In genomic region chr6:88776336-88776923, GRCm38 (mm10) we compare ENCODE assay signal across 15 mouse cellular contexts. TPM values are rescaled to one million over a fixed set of nuclear protein-coding genes. Genes with fewer than 3 reads are reported as not detected.
A peak's percentile ranks its signal among the peaks of the same experiment; 100 is the strongest.
DNase-seq lines count a peak whose midpoint lies in the region; ATAC-seq and TF ChIP-seq lines count a peak whose summit lies in the region.
"Had no signal": no experiment of that assay in that cellular context is flagged by ENCODE, and none has a peak within 500 bp of the region (broad histone marks: within the 10 kb centered on the region; RNA-seq: fewer than 3 reads in every experiment).

No protein-coding gene starts in this region.

- 0 out of 2 replicates have a peak, but pooled peaks have one; percentile 26 for ATAC-seq in embryonic facial prominence, embryonic 13.5 days (ENCODE audit: insufficient number of reproducible peaks, insufficient read depth, low FRiP score, low TSS enrichment, low read depth)
- ATAC-seq: intestine, postnatal 0 days; Patski had no signal

- H3K9me3 ChIP-seq in embryonic facial prominence, embryonic 13.5 days = no peaks in the 10 kb centered on the region

- H3K27ac ChIP-seq in layer of hippocampus, adult 2 months = peak overlapping the region; percentile 59; the same call in 1 of the 2 replicates
- H3K27ac ChIP-seq in embryonic facial prominence, embryonic 13.5 days = no peak overlapping the region

- H3K4me1 ChIP-seq in embryonic facial prominence, embryonic 13.5 days = peaks cover 51% of the 10 kb centered on the region

- DNase-seq in gastrocnemius, adult 18-20 months (ENCODE audit: low spot score) = peak; percentile 61
- no peak for DNase-seq in gastrocnemius, postnatal 10 days
- DNase-seq in layer of hippocampus, adult 2 months (ENCODE audit: low spot score in 2 of 2) = no peak
- DNase-seq in layer of hippocampus, adult 18-20 months (ENCODE audit: low spot score in 2 of 2) = no peak
- DNase-seq in kidney, postnatal 36 days = peak; percentile 34 to 39
- DNase-seq in adipocyte (ENCODE audit: low spot score) = no peak
- no peak for DNase-seq in yolk sac, embryonic 10.5 days (ENCODE audit: low spot score)
- DNase-seq: cerebellum, postnatal 36 days; gastrocnemius, postnatal 14 days; lung, postnatal 36 days; thymus, postnatal 4 days had no signal

- no peak for TF ChIP-seq CTCF in layer of hippocampus, adult 2 months (conservative IDR thresholded peaks at IDR 0.05)

- no peak overlapping the region for H3K9ac ChIP-seq in embryonic facial prominence, embryonic 13.5 days

- H3K27me3 ChIP-seq in embryonic facial prominence, embryonic 13.5 days = no peaks in the 10 kb centered on the region
- H3K27me3 ChIP-seq: Patski had no signal

- H3K36me3 ChIP-seq in embryonic facial prominence, embryonic 13.5 days = no peaks in the 10 kb centered on the region

- no peak overlapping the region for H3K4me3 ChIP-seq in layer of hippocampus, adult 2 months
- no peak overlapping the region for H3K4me3 ChIP-seq in embryonic facial prominence, embryonic 13.5 days
- H3K4me3 ChIP-seq: myocyte had no signal

- H3K4me2 ChIP-seq in embryonic facial prominence, embryonic 13.5 days = no peak overlapping the region

- WGBS in embryonic facial prominence, embryonic 13.5 days = 57% methylated on average over 13 of the region's 13 CpGs

RNA-seq across cellular contexts. Expression of gene Mgll, which starts 52.2 kb away (rescaled TPM):
- 10 to 100 TPM; 25.2 to 45.8 TPM for total RNA-seq in gastrocnemius, adult 18-20 months (2021)
- 10 to 100 TPM; 66.8 to 73.4 TPM for total RNA-seq in gastrocnemius, postnatal 10 days (2021)
- 100 to 1,000 TPM; 178 to 182 TPM for total RNA-seq in layer of hippocampus, adult 2 months (2021)
- 100 to 1,000 TPM; 170 to 184 TPM for total RNA-seq in layer of hippocampus, adult 18-20 months (2021)
- polyA plus RNA-seq in embryonic facial prominence, embryonic 13.5 days (2015; fragmentation: Nextera tagmentation; extraction: Ambion mirVana) = 19.1 and 19.7 TPM in 2 replicates

Comparison
In these comparisons a context has a peak if more than half of its experiments do, and no peak if none do; other contexts are left out.
1. DNase-seq: peak in gastrocnemius, adult 18-20 months (single experiment) and kidney, postnatal 36 days (2 of 2); none in gastrocnemius, postnatal 10 days (single experiment), layer of hippocampus, adult 2 months (0 of 2), layer of hippocampus, adult 18-20 months (0 of 2), adipocyte (single experiment) and yolk sac, embryonic 10.5 days (single experiment).